Comparison of ENCODE assay signal across 28 mouse cellular contexts in genomic region chr2:73073811-73074472, GRCm38 (mm10).
DNase-seq lines count a peak whose midpoint lies in the region; ATAC-seq lines count a peak whose summit lies in the region.
"Had no signal": no experiment of that assay in that cellular context is flagged by ENCODE, and none has a peak within 500 bp of the region (broad histone marks: within the 10 kb centered on the region; RNA-seq: fewer than 3 reads in every experiment).

No protein-coding gene starts in this region.

- no peaks in the 10 kb centered on the region for H3K27me3 ChIP-seq in heart, embryonic 10.5 days (ENCODE audit: insufficient read depth, poor library complexity, severe bottlenecking)
- H3K27me3 ChIP-seq in heart, embryonic 11.5 days (ENCODE audit: control insufficient read depth, insufficient read depth, low read length) = no peaks in the 10 kb centered on the region
- peaks cover 30% of the 10 kb centered on the region for H3K27me3 ChIP-seq in liver, embryonic 15.5 days
- no peaks in the 10 kb centered on the region for H3K27me3 ChIP-seq in midbrain, embryonic 11.5 days (ENCODE audit: control insufficient read depth, insufficient read depth, low read length)
- H3K27me3 ChIP-seq: CH12.LX; embryonic facial prominence, embryonic 15.5 days; forebrain, embryonic 13.5 days; Patski had no signal

- no peaks in the 10 kb centered on the region for H3K36me3 ChIP-seq in heart, embryonic 10.5 days
- H3K36me3 ChIP-seq in heart, embryonic 11.5 days (ENCODE audit: control insufficient read depth, insufficient read depth, low read length) = no peaks in the 10 kb centered on the region
- no peaks in the 10 kb centered on the region for H3K36me3 ChIP-seq in liver, embryonic 15.5 days (replicated peaks)
- H3K36me3 ChIP-seq in midbrain, embryonic 11.5 days (ENCODE audit: control insufficient read depth, insufficient read depth, low read length) = no peaks in the 10 kb centered on the region
- H3K36me3 ChIP-seq: embryonic facial prominence, embryonic 12.5 days; embryonic facial prominence, embryonic 15.5 days; forebrain, embryonic 10.5 days; G1E; hindbrain, embryonic 10.5 days; hindbrain, embryonic 13.5 days had no signal

- peak; percentile 31 for DNase-seq in heart, embryonic 10.5 days (ENCODE audit: low spot score)
- no peak for DNase-seq in liver
- no peak for DNase-seq in midbrain, embryonic 11.5 days (ENCODE audit: low spot score, missing footprints)
- DNase-seq: adrenal gland, postnatal 10 days; adrenal gland, postnatal 36 days; B cell, adult 2 months; cerebellum, adult 18-20 months; cerebellum, adult 9-10 months; cerebellum, postnatal 14 days; gastrocnemius, adult 2 months; gastrocnemius, postnatal 14 days; heart, adult 18-20 months had no signal

- H3K9me3 ChIP-seq in heart, embryonic 10.5 days = no peaks in the 10 kb centered on the region
- no peaks in the 10 kb centered on the region for H3K9me3 ChIP-seq in heart, embryonic 11.5 days (replicated peaks; ENCODE audit: control insufficient read depth, low read length)
- H3K9me3 ChIP-seq in liver, embryonic 15.5 days (replicated peaks) = no peaks in the 10 kb centered on the region
- no peaks in the 10 kb centered on the region for H3K9me3 ChIP-seq in midbrain, embryonic 11.5 days (ENCODE audit: control insufficient read depth, low read length)
- H3K9me3 ChIP-seq: embryonic facial prominence, embryonic 12.5 days; embryonic facial prominence, embryonic 15.5 days; forebrain, embryonic 10.5 days; hindbrain, embryonic 13.5 days had no signal

- no peak overlapping the region for H3K27ac ChIP-seq in heart, embryonic 10.5 days
- H3K27ac ChIP-seq in heart, embryonic 11.5 days (ENCODE audit: low read depth, low read length) = no peak overlapping the region
- H3K27ac ChIP-seq in liver, embryonic 15.5 days (replicated peaks) = no peak overlapping the region
- H3K27ac ChIP-seq in midbrain, embryonic 11.5 days (ENCODE audit: low read depth, low read length) = no peak overlapping the region
- H3K27ac ChIP-seq: embryonic facial prominence, embryonic 12.5 days; embryonic facial prominence, embryonic 15.5 days; forebrain, embryonic 10.5 days; forebrain, embryonic 13.5 days; gastrocnemius, adult 2 months; hindbrain, embryonic 10.5 days; hindbrain, embryonic 13.5 days had no signal

- H3K4me3 ChIP-seq in heart, embryonic 10.5 days = no peak overlapping the region
- H3K4me3 ChIP-seq in heart, embryonic 11.5 days (ENCODE audit: low read depth, low read length) = no peak overlapping the region
- no peak overlapping the region for H3K4me3 ChIP-seq in liver, embryonic 15.5 days (replicated peaks)
- H3K4me3 ChIP-seq in midbrain, embryonic 11.5 days (ENCODE audit: low read depth, low read length) = no peak overlapping the region
- H3K4me3 ChIP-seq: embryonic facial prominence, embryonic 12.5 days; embryonic facial prominence, embryonic 15.5 days; erythroblast, embryonic 14.5 days; forebrain, embryonic 10.5 days; forebrain, embryonic 13.5 days; gastrocnemius, adult 2 months; hindbrain, embryonic 10.5 days; hindbrain, embryonic 13.5 days had no signal

- peaks cover 12% of the 10 kb centered on the region; the same call in 1 of the 2 replicates for H3K4me1 ChIP-seq in heart, embryonic 10.5 days
- H3K4me1 ChIP-seq in heart, embryonic 11.5 days (ENCODE audit: control insufficient read depth, insufficient read depth, low read length) = 0 out of 2 replicates have a peak, but pooled peaks cover 3% of the 10 kb centered on the region
- peaks cover 11% of the 10 kb centered on the region for H3K4me1 ChIP-seq in liver, embryonic 15.5 days (replicated peaks)
- no peaks in the 10 kb centered on the region for H3K4me1 ChIP-seq in midbrain, embryonic 11.5 days (ENCODE audit: control insufficient read depth, insufficient read depth, low read length)
- H3K4me1 ChIP-seq: embryonic facial prominence, embryonic 12.5 days; embryonic facial prominence, embryonic 15.5 days; hindbrain, embryonic 13.5 days had no signal

- no peak for ATAC-seq in heart, embryonic 11.5 days (replicated peaks; ENCODE audit: insufficient number of reproducible peaks, low FRiP score, low TSS enrichment)
- peak; percentile 65 for ATAC-seq in liver, embryonic 15.5 days (ENCODE audit: insufficient read depth)
- peak; percentile 69 for ATAC-seq in erythroid progenitor cell, adult 5-6 weeks (replicated peaks; ENCODE audit: low FRiP score, poor library complexity, severe bottlenecking)
- ATAC-seq in megakaryocyte-erythroid progenitor cell, adult 5-6 weeks (replicated peaks; ENCODE audit: low FRiP score, low TSS enrichment, poor library complexity, severe bottlenecking) = peak; percentile 49; the same call in 1 of the 2 replicates
- ATAC-seq in midbrain, embryonic 11.5 days (ENCODE audit: low FRiP score) = no peak
- ATAC-seq: forebrain, embryonic 13.5 days; forebrain, embryonic 16.5 days; hindbrain, embryonic 16.5 days; Patski had no signal

- WGBS in heart, embryonic 10.5 days = 87% methylated on average over 11 of the region's 11 CpGs
- WGBS in heart, embryonic 11.5 days (ENCODE audit: insufficient replicate concordance) = 83% methylated on average over 11 of the region's 11 CpGs
- 70% methylated on average over 11 of the region's 11 CpGs for WGBS in liver, embryonic 15.5 days (ENCODE audit: insufficient replicate concordance)
- 93% methylated on average over 11 of the region's 11 CpGs for WGBS in midbrain, embryonic 11.5 days

- H3K4me2 ChIP-seq in heart, embryonic 11.5 days = no peak overlapping the region
- no peak overlapping the region for H3K4me2 ChIP-seq in liver, embryonic 15.5 days
- H3K4me2 ChIP-seq in midbrain, embryonic 11.5 days = no peak overlapping the region
- H3K4me2 ChIP-seq: embryonic facial prominence, embryonic 12.5 days; embryonic facial prominence, embryonic 15.5 days; forebrain, embryonic 13.5 days; hindbrain, embryonic 13.5 days had no signal

- H3K9ac ChIP-seq in heart, embryonic 11.5 days (ENCODE audit: low read depth, low read length) = no peak overlapping the region
- H3K9ac ChIP-seq in liver, embryonic 15.5 days = no peak overlapping the region
- no peak overlapping the region for H3K9ac ChIP-seq in midbrain, embryonic 11.5 days (ENCODE audit: low read length)
- H3K9ac ChIP-seq: embryonic facial prominence, embryonic 12.5 days; embryonic facial prominence, embryonic 15.5 days; forebrain, embryonic 13.5 days; hindbrain, embryonic 13.5 days had no signal

Comparison
In these comparisons a context has a peak if more than half of its experiments do, and no peak if none do; other contexts are left out.
1. ATAC-seq: peak in liver, embryonic 15.5 days (single experiment), erythroid progenitor cell, adult 5-6 weeks (single experiment) and megakaryocyte-erythroid progenitor cell, adult 5-6 weeks (single experiment); none in heart, embryonic 11.5 days (single experiment) and midbrain, embryonic 11.5 days (single experiment).